Mouse (Mus musculus) intestine, embryonic 16.5 days (tissue): ENCODE results near the gene Gm17617. TPM values are rescaled to one million over a fixed set of nuclear protein-coding genes. Genes with fewer than 3 reads are reported as not detected.
"Not testable (repeated sequence)": the region's sequence is repeated elsewhere in the genome, so short reads cannot be mapped to it uniquely, and the experiment has no call there.

Source experiments
- ATAC-seq: fragments of 200-750 bp; cut with Nextera tagmentation; 2 replicates; pipeline ENCODE4 v1.8.0; 2017; ENCODE audit warnings: moderate TSS enrichment, moderate library complexity
- H3K27ac ChIP-seq: fragments of 300-500 bp; sonication (generic); 2 replicates; pipeline ENCODE4 v1.5.1; 2014; ENCODE audit warnings: mild to moderate bottlenecking, low read length
- H3K27me3 ChIP-seq: fragments of 300-500 bp; sonication (generic); replicated peaks from 2 replicates; pipeline ENCODE4 v1.6.1; 2014; ENCODE audit warnings: low read length, control low read depth, mixed read lengths; ENCODE audit not compliant: control insufficient read depth, insufficient read depth
- H3K36me3 ChIP-seq: fragments of 300-500 bp; sonication (generic); 2 replicates; pipeline ENCODE4 v1.6.1; 2014; ENCODE audit warnings: low read length, control low read depth; ENCODE audit not compliant: control insufficient read depth, insufficient read depth
- H3K4me1 ChIP-seq: fragments of 300-500 bp; sonication (generic); 2 replicates; pipeline ENCODE4 v1.6.1; 2014; ENCODE audit warnings: low read length, control low read depth, mixed read lengths; ENCODE audit not compliant: control insufficient read depth, insufficient read depth
- H3K4me2 ChIP-seq: fragments of 300-500 bp; sonication (generic); 2 replicates; pipeline ENCODE4 v1.6.1; 2014; ENCODE audit warnings: low read depth, low read length, control low read depth
- H3K4me3 ChIP-seq: fragments of 300-500 bp; sonication (generic); 2 replicates; pipeline ENCODE4 v1.5.1; 2014; ENCODE audit warnings: mild to moderate bottlenecking, low read length
- H3K9ac ChIP-seq: fragments of 300-500 bp; sonication (generic); 2 replicates; pipeline ENCODE4 v1.6.1; 2014; ENCODE audit warnings: low read depth, low read length
- H3K9me3 ChIP-seq: fragments of 300-500 bp; sonication (generic); 2 replicates; pipeline ENCODE4 v1.6.1; 2016; ENCODE audit warnings: low read length, control low read depth; ENCODE audit not compliant: control insufficient read depth
- WGBS: fragments of 180-500 bp; shearing (Covaris S2); extraction: QIAGEN DNeasy Blood & Tissue Kit; methylation state at CpG from one replicate; pipeline ENCODE4 v1.1.7; 2014; 5-methylcytosine and 5-hydroxymethylcytosine counted together
- polyA plus RNA-seq: library from polyadenylated mRNA; unstranded; fragments of >200 nt; fragmentation: Nextera tagmentation; extraction: Ambion mirVana; gene quantifications from 2 replicates; pipeline ENCODE4 v1.2.1, GENCODE M21; 2015

Gm17617 gene
- polyA plus RNA-seq, 1 experiment from 2014 or later: not detected

DNA sequence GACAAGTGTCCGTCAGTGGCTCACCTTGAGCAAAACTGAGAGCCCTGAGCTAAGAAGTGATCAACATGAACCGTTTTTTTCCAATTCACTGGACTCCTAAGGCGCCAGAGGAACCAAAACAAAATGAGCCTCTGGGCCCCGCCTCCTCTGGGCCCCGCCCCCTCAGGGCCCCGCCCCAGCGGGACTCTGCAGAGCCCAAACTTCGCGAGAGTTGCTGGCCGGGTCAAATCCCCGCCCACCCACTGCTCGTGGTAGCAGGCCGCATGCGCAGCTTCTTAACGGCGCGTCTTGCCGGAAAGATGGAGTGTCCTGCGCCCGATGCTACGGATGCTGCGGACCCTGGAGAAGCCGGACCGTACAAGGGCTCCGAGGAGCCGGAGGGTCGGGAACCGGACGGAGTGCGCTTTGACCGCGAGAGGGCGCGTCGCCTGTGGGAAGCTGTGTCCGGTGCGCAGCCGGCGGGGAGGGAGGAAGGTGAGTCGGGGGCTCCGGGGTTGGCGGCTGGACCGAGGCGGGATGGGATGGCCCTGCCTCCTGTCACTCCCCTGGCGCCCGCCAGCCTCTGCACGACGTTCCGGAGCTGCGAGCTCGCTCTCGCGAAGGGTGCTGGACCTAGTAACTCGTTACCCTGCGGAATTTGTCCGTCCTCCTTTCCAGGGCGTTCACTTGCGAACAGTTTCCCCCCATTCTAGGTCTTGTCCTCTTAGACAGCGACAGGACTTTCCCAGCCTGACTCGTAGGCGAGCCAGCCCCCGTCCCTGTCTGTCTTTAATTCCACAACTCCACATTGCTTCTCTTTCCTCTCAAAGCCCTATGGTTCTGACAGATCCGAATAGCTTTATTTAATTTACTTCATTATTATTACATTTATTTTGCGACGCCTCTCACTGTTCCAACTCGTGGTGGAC is 28.0 kb downstream of the Gm17617 start, which contains the start of gene Zfp346:
Gene Zfp346, plus strand, starts transcription at position 267 of the 908 bp plus-strand sequence.
- WGBS: under 1% methylated on average over 64 of the region's 66 CpGs
- peak; percentile 95 for ATAC-seq

DNA sequence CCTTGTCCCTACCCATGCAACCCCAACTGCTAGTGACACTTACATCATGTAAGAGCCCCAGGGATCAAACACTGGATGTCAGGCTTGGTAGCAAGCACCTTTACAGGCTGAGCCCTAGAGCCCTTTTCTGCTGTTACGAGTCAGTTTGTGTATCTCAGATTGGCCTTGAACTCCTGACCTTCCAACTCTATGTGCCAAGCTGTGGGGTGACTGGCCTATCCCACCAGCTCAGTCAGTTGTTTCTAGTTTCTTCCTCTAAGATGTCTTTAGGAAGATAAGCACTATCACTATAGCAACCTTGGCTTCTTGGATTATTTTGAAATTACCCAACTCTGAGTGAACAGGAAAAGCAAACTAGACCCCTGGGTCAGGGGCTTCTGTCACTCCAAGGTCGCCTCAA is 30.0 kb downstream of the Gm17617 start:
- Histone ChIP-seq H3K9ac (no peak overlapping the region), H3K36me3 (peaks cover 6% of the 10 kb centered on the region; the same call in 1 of the 2 replicates), H3K9me3 (no peaks in the 10 kb centered on the region), H3K4me2 (no peak overlapping the region), H3K4me1 (peaks cover 12% of the 10 kb centered on the region), H3K4me3 (no peak overlapping the region), H3K27me3 (no peaks in the 10 kb centered on the region), H3K27ac (no peak overlapping the region)
- 58% methylated on average over 2 of the region's 2 CpGs for WGBS
- no peak for ATAC-seq

More for the DNA sequence above, 28.0 kb downstream of the Gm17617 start, which contains the start of gene Zfp346:
- Histone ChIP-seq H3K27me3 (no peaks in the 10 kb centered on the region), H3K9ac (peak within 1 kb of the TSS; percentile 92), H3K36me3 (peaks cover 6% of the 10 kb centered on the region; the same call in 1 of the 2 replicates), H3K9me3 (no peaks in the 10 kb centered on the region), H3K27ac (peak within 1 kb of the TSS; percentile 87), H3K4me1 (peaks cover 6% of the 10 kb centered on the region), H3K4me3 (peak within 1 kb of the TSS; percentile 90), H3K4me2 (peak within 1 kb of the TSS; percentile 86)

DNA sequence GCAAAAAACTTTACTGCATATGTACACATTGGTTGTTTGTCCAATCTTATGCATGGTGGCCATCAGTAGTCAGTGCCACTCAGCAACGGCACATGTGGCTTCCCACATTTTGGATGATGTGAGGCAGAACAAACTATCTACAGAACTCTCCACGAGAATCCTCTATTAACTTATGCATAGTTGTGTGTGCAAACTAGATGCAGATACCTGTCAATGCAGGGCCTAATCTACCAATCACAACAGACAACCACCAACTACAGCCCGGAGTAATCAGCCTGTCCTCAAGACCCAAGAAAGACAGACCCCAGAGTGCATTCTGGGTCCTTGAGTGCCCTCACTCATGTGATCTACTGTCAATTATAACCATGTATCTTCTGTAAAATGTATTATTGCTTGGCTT is 31.0 kb downstream of the Gm17617 start:
- 89% methylated on average over 3 of the region's 3 CpGs for WGBS
- Histone ChIP-seq H3K4me2 (no peak overlapping the region), H3K9me3 (no peaks in the 10 kb centered on the region)

DNA sequence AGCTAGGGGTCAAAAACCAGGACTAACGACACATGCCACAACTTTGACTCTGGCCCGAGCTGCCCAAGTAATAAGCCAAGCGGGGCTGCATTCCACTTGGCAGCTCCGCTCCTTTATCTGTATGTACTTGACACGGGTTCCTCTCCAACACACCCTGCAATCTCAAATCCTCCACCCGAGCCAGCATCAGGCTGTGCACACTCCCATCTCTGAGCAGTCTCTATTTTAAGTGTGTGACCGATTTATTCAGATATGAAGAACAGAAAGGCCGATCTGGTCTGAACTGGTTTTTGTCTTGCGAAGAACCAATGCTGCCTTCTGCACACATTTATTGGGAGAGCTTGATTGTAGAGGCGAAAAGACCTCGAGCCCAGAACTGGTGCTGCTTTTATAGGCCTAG is 31.7 kb downstream of the Gm17617 start:
- Histone ChIP-seq H3K4me1 (peaks cover 12% of the 10 kb centered on the region), H3K9me3 (no peaks in the 10 kb centered on the region), H3K9ac (no peak overlapping the region), H3K4me2 (no peak overlapping the region), H3K27ac (no peak overlapping the region), H3K27me3 (no peaks in the 10 kb centered on the region), H3K36me3 (no peaks in the 10 kb centered on the region), H3K4me3 (no peak overlapping the region)
- no peak for ATAC-seq
- 91% methylated on average over 11 of the region's 11 CpGs for WGBS

More for the DNA sequence above, 31.0 kb downstream of the Gm17617 start:
- Histone ChIP-seq H3K36me3 (no peaks in the 10 kb centered on the region), H3K27ac (no peak overlapping the region), H3K9ac (no peak overlapping the region), H3K27me3 (no peaks in the 10 kb centered on the region), H3K4me1 (peaks cover 12% of the 10 kb centered on the region), H3K4me3 (no peak overlapping the region)
- ATAC-seq: no peak

DNA sequence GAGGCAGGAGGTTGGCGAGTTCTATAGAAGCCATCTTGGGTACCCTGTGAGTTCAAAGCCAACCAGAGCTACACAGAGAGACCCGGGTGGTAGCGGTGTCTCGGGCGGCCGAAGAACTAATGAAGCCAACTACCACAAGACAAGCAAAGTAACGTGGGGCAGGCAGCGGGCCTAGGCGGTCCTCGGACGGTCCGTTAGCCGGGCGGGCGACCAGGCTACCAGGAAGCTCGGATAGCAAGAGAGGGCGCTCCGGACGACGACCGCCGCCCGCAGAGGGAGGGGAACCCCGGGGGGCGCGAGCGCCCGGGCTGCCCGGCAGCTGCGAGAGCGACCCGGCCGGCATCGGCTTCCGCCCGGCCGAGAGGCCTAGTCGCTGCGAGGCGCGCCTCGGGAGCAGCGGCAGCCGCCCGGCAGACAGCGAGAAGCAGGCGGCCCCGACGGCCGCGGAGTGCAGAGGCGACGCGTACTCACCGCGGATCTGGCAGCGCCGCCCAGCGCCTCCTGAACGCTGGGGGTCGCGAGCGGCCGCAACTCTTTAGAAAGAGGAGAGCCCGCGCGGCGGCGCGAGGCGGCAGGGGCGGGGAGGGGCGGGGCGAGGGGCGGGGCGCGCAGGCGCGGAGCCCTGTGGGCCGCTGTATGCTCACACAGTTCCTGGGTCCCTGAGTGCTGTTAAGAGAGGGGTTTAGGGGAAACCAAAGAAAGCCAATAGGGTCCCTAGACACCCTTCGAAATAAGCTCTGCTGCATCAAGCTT is 33.4 kb downstream of the Gm17617 start, which contains the start of gene Uimc1:
Gene Uimc1, minus strand, starts transcription at position 575 of the 753 bp plus-strand sequence.
- WGBS: under 1% methylated on average over 69 of the region's 81 CpGs
- peak within 1 kb of the TSS; percentile 95 for H3K9ac ChIP-seq
- no peaks in the 10 kb centered on the region for H3K9me3 ChIP-seq
- H3K27ac ChIP-seq: peak within 1 kb of the TSS; percentile 93
- peak within 1 kb of the TSS; percentile 69 for H3K4me2 ChIP-seq
- H3K4me3 ChIP-seq: peak within 1 kb of the TSS; percentile 92
- H3K4me1 ChIP-seq: peaks cover 7% of the 10 kb centered on the region; the same call in 1 of the 2 replicates
- H3K27me3 ChIP-seq: no peaks in the 10 kb centered on the region
- ATAC-seq: peak; percentile 94
- no peaks in the 10 kb centered on the region for H3K36me3 ChIP-seq

GRCm38 (mm10) chr13:55099066-55099725 is 34.2 kb downstream of the Gm17617 start:
- Histone ChIP-seq H3K27ac (peak overlapping the region; percentile 93; the same call in 1 of the 2 replicates), H3K9ac (peak overlapping the region; percentile 95), H3K36me3 (no peaks in the 10 kb centered on the region), H3K4me3 (peak overlapping the region; percentile 92), H3K27me3 (no peaks in the 10 kb centered on the region), H3K9me3 (no peaks in the 10 kb centered on the region), H3K4me1 (peaks cover 7% of the 10 kb centered on the region; the same call in 1 of the 2 replicates), H3K4me2 (peak overlapping the region; percentile 69)
- ATAC-seq: no peak
- 28% methylated on average over 20 of the region's 20 CpGs for WGBS

DNA sequence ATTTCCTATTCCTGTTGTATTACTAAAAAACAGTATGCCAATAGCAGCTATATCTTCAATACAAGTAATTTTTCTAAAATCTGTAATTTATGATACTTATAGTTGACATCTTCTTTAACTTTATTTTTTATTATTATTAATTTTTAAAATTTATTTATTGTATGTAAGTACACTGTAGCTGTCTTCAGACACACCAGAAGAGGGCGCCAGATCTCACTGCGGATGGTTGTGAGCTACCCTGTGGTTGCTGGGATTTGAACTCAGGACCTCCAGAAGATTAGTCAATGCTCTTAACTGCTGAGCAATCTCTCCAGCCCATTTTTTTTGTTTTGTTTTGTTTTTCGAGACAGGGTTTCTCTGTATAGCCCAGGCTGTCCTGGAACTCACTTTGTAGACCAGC is 35.5 kb downstream of the Gm17617 start:
- H3K4me2 ChIP-seq, H3K4me3 ChIP-seq, H3K27me3 ChIP-seq, H3K27ac ChIP-seq, H3K9ac ChIP-seq, H3K36me3 ChIP-seq, ATAC-seq, H3K9me3 ChIP-seq, H3K4me1 ChIP-seq: not testable (repeated sequence)
- 87% methylated on average over 3 of the region's 3 CpGs for WGBS

DNA sequence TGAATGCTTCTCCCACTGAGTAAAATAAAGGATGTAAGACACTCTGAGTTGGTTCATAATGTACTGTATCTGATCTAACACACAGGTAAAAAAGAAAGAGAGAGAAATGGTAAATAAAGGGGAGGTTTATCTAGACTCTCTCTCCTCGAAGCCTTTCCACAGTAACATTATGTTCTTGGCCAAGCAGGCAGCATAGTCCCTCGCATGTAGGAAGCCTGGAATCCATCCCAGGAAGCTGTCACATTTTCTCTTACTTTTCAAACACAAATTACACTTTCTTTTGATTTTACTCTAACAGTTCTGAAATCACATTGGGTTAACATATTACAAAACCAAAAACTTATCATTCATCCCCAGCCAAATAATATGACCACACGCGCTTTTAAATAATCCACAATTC is 40.8 kb downstream of the Gm17617 start:
- H3K4me1 ChIP-seq: no peaks in the 10 kb centered on the region
- H3K36me3 ChIP-seq: no peaks in the 10 kb centered on the region
- no peak overlapping the region for H3K4me2 ChIP-seq
- ATAC-seq: no peak
- H3K27me3 ChIP-seq: no peaks in the 10 kb centered on the region
- 78% methylated on average over 4 of the region's 4 CpGs for WGBS
- H3K4me3 ChIP-seq: no peak overlapping the region
- H3K9ac ChIP-seq: no peak overlapping the region
- no peak overlapping the region for H3K27ac ChIP-seq
- H3K9me3 ChIP-seq: no peaks in the 10 kb centered on the region
